In the genomic region with DNA sequence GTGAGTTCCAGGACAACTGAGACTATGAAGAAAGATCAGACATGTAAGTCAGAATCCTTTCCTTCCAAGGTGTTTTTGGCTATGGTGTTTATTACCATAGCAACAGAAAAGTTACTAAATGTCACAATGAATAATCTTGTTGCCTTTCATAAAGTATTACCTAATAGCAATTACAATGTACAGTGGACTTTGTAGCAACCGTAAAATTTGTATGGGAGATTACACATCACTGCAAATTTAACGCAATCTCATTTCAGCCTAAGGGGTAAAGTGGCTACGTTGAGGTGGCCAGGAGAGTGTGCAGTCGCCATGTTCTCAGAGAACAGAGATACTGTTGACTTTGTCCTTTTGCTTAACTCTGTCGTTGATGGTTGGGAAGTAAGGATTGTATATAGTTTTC, we compare ENCODE assay signal across 23 mouse cellular contexts.
"Had no signal": no experiment of that assay in that cellular context is flagged by ENCODE, and none has a peak within 500 bp of the region (broad histone marks: within the 10 kb centered on the region; RNA-seq: fewer than 3 reads in every experiment).

No protein-coding gene starts in this region.

- ATAC-seq: liver, postnatal 0 days; lung, postnatal 0 days; midbrain, embryonic 15.5 days had no signal

- DNase-seq: kidney, postnatal 25 days; layer of hippocampus, adult 9-11 months; liver; liver, postnatal 0 days; lung, embryonic 14.5 days; right cerebral cortex, adult 18-20 months; right cerebral cortex, postnatal 14 days; right cerebral cortex, postnatal 4 days; spleen, adult 18-20 months; thymus, adult 2 months; thymus, postnatal 14 days; thymus, postnatal 4 days had no signal

- H3K9ac ChIP-seq: limb, embryonic 13.5 days; liver, embryonic 14.5 days; liver, postnatal 0 days; lung, embryonic 14.5 days; midbrain, embryonic 12.5 days; midbrain, embryonic 15.5 days; neural tube, embryonic 12.5 days; neural tube, embryonic 15.5 days; stomach, embryonic 15.5 days had no signal

- H3K27me3 ChIP-seq: limb, embryonic 13.5 days; midbrain, embryonic 15.5 days; neural tube, embryonic 12.5 days; neural tube, embryonic 15.5 days; stomach, embryonic 15.5 days had no signal

- H3K27ac ChIP-seq: kidney, postnatal 0 days; layer of hippocampus, adult 2 months; limb, embryonic 10.5 days; limb, embryonic 13.5 days; liver, embryonic 14.5 days; midbrain, embryonic 12.5 days; midbrain, embryonic 15.5 days; neural tube, embryonic 12.5 days; neural tube, embryonic 15.5 days; stomach, embryonic 15.5 days had no signal

- H3K4me3 ChIP-seq: layer of hippocampus, adult 2 months; limb, embryonic 10.5 days; limb, embryonic 13.5 days; midbrain, embryonic 12.5 days; midbrain, embryonic 15.5 days; neural tube, embryonic 12.5 days; neural tube, embryonic 15.5 days; stomach, embryonic 15.5 days had no signal

- H3K36me3 ChIP-seq: limb, embryonic 10.5 days; limb, embryonic 13.5 days; midbrain, embryonic 12.5 days; midbrain, embryonic 15.5 days; neural tube, embryonic 12.5 days; neural tube, embryonic 15.5 days; stomach, embryonic 15.5 days had no signal

- H3K4me2 ChIP-seq: limb, embryonic 13.5 days; lung, embryonic 14.5 days; midbrain, embryonic 12.5 days; midbrain, embryonic 15.5 days; neural tube, embryonic 12.5 days; neural tube, embryonic 15.5 days; stomach, embryonic 15.5 days had no signal

- H3K9me3 ChIP-seq: limb, embryonic 10.5 days; limb, embryonic 13.5 days; midbrain, embryonic 12.5 days; midbrain, embryonic 15.5 days; neural tube, embryonic 12.5 days; neural tube, embryonic 15.5 days; stomach, embryonic 15.5 days had no signal
